Mouse (Mus musculus) CH12.LX (cell line): ENCODE results near the gene Rb1.

Source experiments
- MAZ ChIP-seq: IDR thresholded peaks from 2 replicates; pipeline ENCODE4 v1.6.1; 2012; ENCODE audit warnings: low read depth, mild to moderate bottlenecking, inconsistent platforms, low read length, improper control_type of control experiment, moderate library complexity
- POLR2A ChIP-seq: IDR thresholded peaks from 2 replicates; pipeline ENCODE4 v1.6.1; 2011; ENCODE audit warnings: low read depth, mild to moderate bottlenecking, improper control_type of control experiment, low read length
- RAD21 ChIP-seq: IDR thresholded peaks from 2 replicates; pipeline ENCODE4 v1.6.1; 2011; ENCODE audit warnings: low read depth, mild to moderate bottlenecking, low read length, improper control_type of control experiment, moderate library complexity
- RCOR1 ChIP-seq: conservative IDR thresholded peaks from 2 replicates; pipeline ENCODE4 v1.6.1; 2012; ENCODE audit warnings: low read depth, mild to moderate bottlenecking, inconsistent platforms, low read length, improper control_type of control experiment

DNA sequence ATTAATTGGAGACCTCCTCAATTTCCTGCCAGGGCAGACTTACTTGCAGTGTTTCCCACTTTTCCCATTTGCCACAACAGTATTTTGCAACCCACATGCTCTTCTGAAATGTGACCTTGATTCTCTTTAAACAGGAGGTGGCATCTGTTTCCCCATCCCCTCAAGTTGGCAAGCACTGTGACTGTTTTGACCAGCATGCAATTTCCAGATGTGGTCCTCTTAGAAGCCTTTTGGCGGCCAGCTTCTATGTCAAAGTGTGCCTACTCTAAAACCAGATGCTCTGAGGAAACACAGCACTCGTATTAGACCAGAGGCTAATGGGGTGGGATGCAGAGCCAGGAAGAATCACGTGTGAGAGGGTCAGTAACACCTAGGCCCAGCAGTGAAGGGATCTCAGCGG, 67.4 kb downstream of the Rb1 start:
- TF ChIP-seq MAZ (no peak), RAD21 (no peak), POLR2A (no peak), RCOR1 (no peak)
